Mouse (Mus musculus) olfactory bulb, adult 2 months (tissue): ENCODE results near the gene Tmem88. TPM values are rescaled to one million over a fixed set of nuclear protein-coding genes. Genes with fewer than 3 reads are reported as not detected.
A peak's percentile ranks its signal among the peaks of the same experiment; 100 is the strongest.

Experiments
- H3K27ac ChIP-seq: fragments of 200-500 bp; 2 replicates; pipeline ENCODE4 v1.5.1; 2012; ENCODE audit warnings: low read depth, low read length; ENCODE audit not compliant: insufficient read depth
- H3K4me1 ChIP-seq: fragments of 200-500 bp; 2 replicates; pipeline ENCODE4 v1.6.1; 2012; ENCODE audit warnings: low read length; ENCODE audit not compliant: control insufficient read depth, insufficient read depth
- H3K4me3 ChIP-seq: fragments of 200-500 bp; 2 replicates; pipeline ENCODE4 v1.5.1; 2012; ENCODE audit warnings: mild to moderate bottlenecking, low read depth, low read length, moderate library complexity; ENCODE audit not compliant: insufficient read depth
- CTCF ChIP-seq: fragments of 200-500 bp; IDR thresholded peaks from 2 replicates; pipeline ENCODE4 v1.5.1; 2012; ENCODE audit warnings: low read depth, mild to moderate bottlenecking, low read length, moderate library complexity; ENCODE audit not compliant: insufficient read depth
- POLR2A ChIP-seq: fragments of 200-500 bp; IDR thresholded peaks from 2 replicates; pipeline ENCODE4 v1.6.1; 2012; ENCODE audit warnings: mild to moderate bottlenecking, low read depth, low read length, moderate library complexity; ENCODE audit not compliant: insufficient read depth
- WGBS: fragments of 180-500 bp; shearing (Covaris S2); methylation state at CpG from one replicate; pipeline ENCODE4 v1.1.7; 2018; 5-methylcytosine and 5-hydroxymethylcytosine counted together
- polyA plus RNA-seq: library from polyadenylated mRNA; stranded (reverse); fragments of >200 nt; gene quantifications from 2 replicates; pipeline ENCODE4 v1.2.4, GENCODE M21; 2012; ENCODE audit warnings: low replicate concordance; ENCODE audit not compliant: missing spikeins, insufficient read depth, insufficient read length

Tmem88 gene
- polyA plus RNA-seq, 1 experiment = not detected

DNA sequence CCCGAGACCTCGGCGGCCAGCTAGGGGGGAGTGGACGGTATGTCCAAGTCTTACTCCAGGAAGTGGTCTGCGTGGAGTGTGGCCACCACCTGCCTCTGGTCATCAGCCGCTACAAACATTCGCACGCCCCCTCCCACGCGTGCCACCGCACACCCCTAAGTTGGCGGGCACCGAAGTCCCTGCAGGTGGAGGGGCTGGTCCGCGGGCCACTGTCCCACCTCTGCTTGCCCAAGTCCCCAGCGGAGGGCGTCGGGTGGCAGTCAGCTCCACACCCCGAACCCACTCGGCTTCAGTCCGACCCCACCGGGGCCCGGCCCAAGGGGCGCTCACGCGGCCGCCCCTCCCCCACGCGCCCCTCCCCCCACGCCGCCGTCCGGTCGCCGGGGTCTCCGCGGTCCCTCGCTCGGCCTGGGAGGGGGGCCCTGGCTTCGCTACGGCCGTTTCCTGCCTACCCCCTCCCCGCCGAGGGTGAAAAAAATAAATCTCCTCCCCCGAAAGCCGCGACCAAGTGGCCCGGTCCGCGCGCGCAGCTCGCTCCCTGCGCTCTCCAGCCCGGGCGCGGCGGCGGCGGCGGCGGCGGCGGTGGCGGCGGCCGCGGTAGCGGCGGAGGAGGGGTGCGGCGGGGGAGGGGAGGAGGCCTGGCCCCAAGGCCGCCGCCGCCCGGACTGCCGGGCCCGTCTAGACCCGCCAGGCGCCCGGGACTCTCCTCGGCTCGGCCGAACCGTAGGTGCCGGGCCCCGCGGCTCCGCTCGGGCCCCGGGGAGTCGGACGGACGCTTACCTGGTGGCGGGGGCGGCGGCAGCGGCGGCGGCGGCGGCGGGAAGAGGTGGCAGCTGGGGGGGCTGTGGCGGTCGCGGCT lies 29.4 kb downstream of the Tmem88 start:
- H3K27ac ChIP-seq = peak overlapping the region; percentile 98
- H3K4me1 ChIP-seq = peaks cover 43% of the 10 kb centered on the region
- peak overlapping the region; percentile 65 for H3K4me3 ChIP-seq
- under 1% methylated on average over 74 of the region's 106 CpGs for whole genome bisulfite sequencing
- TF ChIP-seq POLR2A = no peak
- no peak for TF ChIP-seq CTCF

DNA sequence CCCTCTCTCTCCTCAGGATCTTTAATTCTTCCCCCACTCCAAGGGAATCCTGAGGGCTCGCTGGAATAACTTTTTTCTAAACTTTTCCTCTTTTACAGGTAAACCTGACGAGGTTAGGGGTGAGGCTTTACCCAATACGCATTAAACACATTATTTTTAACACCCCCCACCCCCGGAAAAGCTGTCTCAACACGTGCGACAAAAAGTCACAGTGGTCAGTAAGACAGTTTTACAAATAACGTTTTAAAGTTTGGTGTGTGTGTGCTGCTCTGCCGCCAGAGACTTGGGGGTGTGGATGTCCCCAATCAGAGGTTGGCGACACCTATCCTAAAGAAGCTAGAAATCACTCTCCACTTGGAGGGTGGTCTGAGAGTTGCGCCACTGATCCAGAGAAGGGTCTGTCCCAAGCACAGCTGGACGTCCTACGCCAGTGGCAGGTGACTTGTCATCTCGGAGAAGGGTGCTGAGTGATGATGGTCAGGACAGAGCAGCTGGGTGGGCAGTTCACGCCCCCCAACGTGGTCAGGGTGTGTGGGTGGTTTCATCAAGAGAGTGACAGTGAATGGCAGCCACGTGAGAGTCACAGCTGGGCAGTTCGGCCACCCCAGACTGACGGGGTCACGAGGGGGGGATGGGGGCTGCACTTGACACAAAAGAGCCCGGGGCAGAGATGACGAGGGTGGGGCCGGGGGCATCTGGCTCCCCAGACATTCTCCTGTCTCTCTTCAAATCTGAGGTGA lies 30.2 kb downstream of the Tmem88 start:
- 1% methylated on average over 22 of the region's 22 CpGs for WGBS
- Histone ChIP-seq H3K4me3 (peak overlapping the region; percentile 65), H3K27ac (peak overlapping the region; percentile 98), H3K4me1 (peaks cover 44% of the 10 kb centered on the region)
- TF ChIP-seq CTCF (no peak), POLR2A (no peak)

DNA sequence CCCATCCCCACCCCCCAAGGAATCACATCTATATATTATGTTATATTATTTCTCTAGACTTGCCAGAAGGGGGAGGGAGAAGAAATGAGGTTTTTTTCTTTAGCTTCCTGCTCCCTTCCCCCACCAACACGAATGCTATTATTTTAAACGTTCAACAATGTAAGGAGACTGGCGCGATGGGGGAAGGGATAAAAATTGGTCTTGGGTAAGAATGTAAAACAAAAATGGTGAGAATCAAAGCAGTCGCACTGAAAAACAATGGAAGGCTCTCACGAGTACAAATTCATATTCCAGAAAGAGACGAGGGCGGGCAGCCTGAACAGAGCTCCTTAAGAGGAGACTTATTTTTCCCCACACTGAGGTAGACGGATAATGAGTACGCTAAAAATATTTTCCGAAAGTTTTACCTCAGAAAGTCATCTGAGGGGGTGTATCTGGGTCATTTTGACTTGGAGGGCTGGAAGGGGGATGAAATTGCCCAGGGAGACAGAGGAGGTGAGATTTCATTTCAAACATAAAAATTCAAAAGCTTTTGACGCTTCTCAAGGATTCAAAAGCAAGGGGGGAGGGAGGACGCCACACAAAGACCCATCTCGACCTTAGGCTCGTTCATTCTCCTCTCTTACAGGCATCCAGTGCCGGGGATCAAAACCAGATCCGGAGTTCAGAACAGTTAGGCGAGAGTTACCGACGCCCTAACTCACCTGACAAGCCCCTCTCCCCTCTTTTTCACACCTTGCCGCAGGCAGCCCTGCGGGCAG lies 31.0 kb downstream of the Tmem88 start:
- Histone ChIP-seq H3K27ac (peak overlapping the region; percentile 98), H3K4me3 (peak overlapping the region; percentile 65), H3K4me1 (peaks cover 40% of the 10 kb centered on the region)
- under 1% methylated on average over 22 of the region's 22 CpGs for WGBS
- TF ChIP-seq POLR2A (no peak), CTCF (no peak)

DNA sequence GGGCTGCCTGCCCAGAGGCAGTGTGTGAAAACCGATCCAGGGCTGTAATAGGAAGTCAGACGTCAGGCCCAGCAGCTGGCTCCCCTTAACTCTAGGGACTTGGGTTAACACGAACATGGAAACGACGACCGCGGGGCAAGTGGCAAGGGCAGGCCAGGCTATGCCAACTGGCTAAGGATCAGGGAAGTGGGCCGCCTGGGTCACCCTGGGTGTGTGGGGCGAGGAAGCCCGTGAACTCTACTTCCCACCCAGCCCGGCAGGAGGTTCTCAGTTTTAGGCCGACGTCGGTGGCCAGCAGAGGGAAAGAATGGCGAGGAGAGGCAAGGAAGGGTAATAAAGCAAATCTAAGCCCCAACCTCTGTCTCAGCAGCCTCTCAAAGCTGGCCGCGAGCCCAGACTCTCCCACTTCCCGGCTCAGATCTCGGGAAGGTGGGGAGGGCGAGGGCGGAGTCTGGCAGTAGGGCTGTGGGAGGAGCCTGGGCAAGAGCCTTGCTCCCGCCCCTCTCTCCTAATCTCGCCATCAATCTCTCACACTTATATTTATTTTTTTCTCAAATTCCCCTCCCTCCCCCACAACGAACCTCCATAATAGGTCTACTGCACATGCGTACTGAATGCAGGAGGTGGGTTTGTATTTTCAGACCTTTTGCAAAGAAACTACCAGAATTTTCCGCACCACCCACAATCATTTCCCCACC lies 31.7 kb downstream of the Tmem88 start:
- peak overlapping the region; percentile 85 for H3K27ac ChIP-seq
- peak overlapping the region; percentile 39 for H3K4me3 ChIP-seq
- H3K4me1 ChIP-seq = peaks cover 39% of the 10 kb centered on the region
- TF ChIP-seq CTCF = no peak
- TF ChIP-seq POLR2A = peak; percentile 58
- under 1% methylated on average over 26 of the region's 26 CpGs for WGBS

DNA sequence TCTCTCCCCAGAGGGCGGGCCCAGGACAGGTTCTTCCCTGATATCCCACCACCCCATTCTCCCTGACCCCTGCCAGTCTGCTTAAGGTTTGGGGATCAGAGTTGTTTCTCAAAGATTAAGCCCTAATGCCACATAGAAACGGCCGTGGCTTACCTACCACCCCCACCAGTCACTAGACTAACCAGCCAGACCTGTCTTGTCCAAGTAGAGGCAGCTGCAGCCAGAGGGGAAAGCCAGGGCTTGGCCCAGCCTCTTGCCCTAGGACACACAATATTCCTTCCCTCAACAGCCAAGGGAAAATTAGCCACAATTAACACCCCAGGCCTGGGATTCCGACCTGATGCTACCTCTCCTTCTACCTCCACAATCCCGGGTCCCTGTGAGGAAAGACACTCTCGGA lies 32.3 kb downstream of the Tmem88 start:
- WGBS = 16% methylated on average over 6 of the region's 6 CpGs
- peak overlapping the region; percentile 39 for H3K4me3 ChIP-seq
- TF ChIP-seq POLR2A (no peak), CTCF (no peak)
- peaks cover 39% of the 10 kb centered on the region for H3K4me1 ChIP-seq
- H3K27ac ChIP-seq = peak overlapping the region; percentile 85

DNA sequence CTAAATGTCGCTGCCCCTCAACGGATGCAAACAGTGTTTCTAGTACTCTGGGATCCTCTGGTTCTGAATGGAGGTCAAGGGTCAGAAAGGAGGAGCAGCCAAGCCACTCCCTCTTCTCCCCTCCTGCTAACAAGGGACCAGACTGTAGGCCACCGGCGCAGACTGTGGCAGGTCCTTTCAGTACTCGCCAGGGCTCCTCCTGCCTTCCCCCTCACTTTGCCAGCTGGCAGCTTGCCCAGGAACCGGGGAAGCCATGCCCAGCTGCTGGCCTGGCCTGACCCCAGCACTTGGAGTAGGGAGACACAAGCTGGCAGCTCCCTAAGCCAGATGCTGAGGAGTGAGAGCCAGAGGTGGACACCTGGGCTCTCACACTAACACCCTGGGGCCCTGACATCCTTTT lies 33.1 kb downstream of the Tmem88 start:
- peaks cover 39% of the 10 kb centered on the region for H3K4me1 ChIP-seq
- peak overlapping the region; percentile 39 for H3K4me3 ChIP-seq
- TF ChIP-seq POLR2A = no peak
- TF ChIP-seq CTCF = no peak
- peak overlapping the region; percentile 85 for H3K27ac ChIP-seq
- 0% methylated on average over 6 of the region's 6 CpGs for WGBS

DNA sequence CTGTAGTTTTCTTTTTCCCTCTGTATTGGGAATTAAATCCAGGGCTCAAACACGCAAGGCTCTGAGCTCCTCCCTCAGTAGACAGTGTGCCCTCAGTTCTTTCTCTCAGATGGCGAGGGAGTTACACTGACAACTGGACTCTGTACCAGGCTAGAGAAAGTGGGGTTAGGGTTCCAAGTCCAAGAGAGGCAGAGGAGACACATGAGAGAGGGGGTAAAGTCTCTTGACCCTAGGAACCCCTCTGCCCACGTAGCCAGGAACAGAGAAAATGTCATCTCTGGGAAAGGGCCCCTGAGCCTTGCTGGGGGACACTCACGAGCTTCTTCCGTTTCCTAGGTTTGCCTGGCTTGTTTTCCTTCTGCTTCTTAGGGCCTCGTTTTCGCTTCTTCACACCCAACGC lies 33.7 kb downstream of the Tmem88 start:
- Histone ChIP-seq H3K27ac (peak overlapping the region; percentile 85), H3K4me3 (no peak overlapping the region)
- 7% methylated on average over 8 of the region's 8 CpGs for WGBS

DNA sequence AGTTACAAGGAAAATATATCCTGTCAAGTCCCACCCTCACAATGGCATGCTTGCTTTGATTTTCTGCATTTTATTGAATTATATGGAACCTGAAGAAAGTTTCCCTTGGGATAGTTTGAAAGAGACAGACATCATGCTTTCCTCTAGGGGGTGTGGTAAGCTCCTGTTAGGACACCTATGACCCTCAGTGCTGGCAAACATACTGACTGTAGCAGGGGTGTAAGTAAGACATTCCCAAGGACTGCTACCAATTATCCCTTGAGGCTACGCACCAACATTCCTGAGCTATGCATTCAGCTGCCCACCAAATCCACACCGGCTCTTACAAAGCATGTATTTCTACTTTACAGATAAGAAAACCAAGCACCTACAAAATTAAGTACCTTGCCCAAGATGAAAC lies 35.6 kb downstream of the Tmem88 start:
- Histone ChIP-seq H3K4me3 (no peak overlapping the region), H3K4me1 (peaks cover 36% of the 10 kb centered on the region), H3K27ac (no peak overlapping the region)
- no peak for TF ChIP-seq POLR2A
- TF ChIP-seq CTCF = no peak
- WGBS = 72% methylated on average over 2 of the region's 2 CpGs

More for the DNA sequence above, 33.7 kb downstream of the Tmem88 start:
- peaks cover 39% of the 10 kb centered on the region for H3K4me1 ChIP-seq
- TF ChIP-seq POLR2A (no peak), CTCF (no peak)
